In genomic region chr17:49652800-49653199, GRCm38 (mm10) we compare ENCODE assay signal across 12 mouse cellular contexts. TPM values are rescaled to one million over a fixed set of nuclear protein-coding genes. Genes with fewer than 3 reads are reported as not detected.
"Had no signal": no experiment of that assay in that cellular context is flagged by ENCODE, and none has a peak within 500 bp of the region (broad histone marks: within the 10 kb centered on the region; RNA-seq: fewer than 3 reads in every experiment).

No protein-coding gene starts in this region.

- H3K27ac ChIP-seq: kidney, embryonic 15.5 days; limb, embryonic 12.5 days; liver, embryonic 13.5 days; stomach, postnatal 0 days had no signal

- H3K4me1 ChIP-seq: kidney, embryonic 15.5 days; limb, embryonic 12.5 days; liver, embryonic 13.5 days had no signal

- H3K36me3 ChIP-seq: kidney, embryonic 15.5 days; limb, embryonic 12.5 days; liver, embryonic 13.5 days had no signal

- ATAC-seq: intestine, embryonic 16.5 days; liver, postnatal 0 days had no signal

- H3K4me2 ChIP-seq: kidney, embryonic 15.5 days; limb, embryonic 12.5 days; liver, embryonic 13.5 days had no signal

- H3K9ac ChIP-seq: kidney, embryonic 15.5 days; limb, embryonic 12.5 days; liver, embryonic 13.5 days; liver, postnatal 0 days had no signal

- H3K27me3 ChIP-seq: kidney, embryonic 15.5 days; limb, embryonic 12.5 days; liver, embryonic 13.5 days had no signal

- H3K4me3 ChIP-seq: kidney, embryonic 15.5 days; limb, embryonic 12.5 days; liver, embryonic 13.5 days had no signal

- DNase-seq: kidney, postnatal 14 days; liver; liver, embryonic 13.5 days; liver, postnatal 0 days; lung, postnatal 36 days; thymus, postnatal 4 days had no signal

RNA-seq across cellular contexts. Expression of gene Kif6, which starts 37.9 kb away (rescaled TPM):
- total RNA-seq: megakaryocyte progenitor cell, adult 5-6 weeks; neutrophil, adult 5-6 weeks had no signal
- polyA plus RNA-seq: liver, postnatal 0 days had no signal
